Mouse (Mus musculus) testis, postnatal 10 days (tissue): ENCODE measurements at regions not wholly inside any gene's neighbourhood (a gene's known extent, or its start where the extent isn't known, plus 50 kb on each side); places are given as distances from the start of the nearest gene placed in this dataset.

Experiments
- DNase-seq: peaks from one replicate; pipeline ENCODE4 v3.0.0; 2021; ENCODE audit warnings: low spot score

DNA sequence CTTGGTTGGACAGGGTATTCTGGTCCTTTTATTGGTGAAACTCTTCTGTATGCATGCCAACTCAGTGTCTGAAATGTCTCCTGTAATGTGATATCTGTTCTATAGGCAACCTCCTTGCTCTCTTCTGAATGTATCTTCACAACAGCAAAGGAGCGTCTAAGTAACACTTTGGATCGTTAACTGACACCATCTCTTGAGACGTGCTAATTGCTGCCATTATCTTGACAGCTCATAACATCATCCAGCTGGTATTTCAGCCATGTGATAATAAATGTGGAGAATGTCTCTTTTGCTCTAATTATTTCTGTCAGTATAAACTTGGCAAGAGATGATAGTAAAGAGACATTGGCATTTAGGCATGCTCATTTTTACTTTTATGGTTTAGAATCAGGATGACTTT lies 68.8 kb upstream of the Col8a1 start:
- no peak for DNase-seq

DNA sequence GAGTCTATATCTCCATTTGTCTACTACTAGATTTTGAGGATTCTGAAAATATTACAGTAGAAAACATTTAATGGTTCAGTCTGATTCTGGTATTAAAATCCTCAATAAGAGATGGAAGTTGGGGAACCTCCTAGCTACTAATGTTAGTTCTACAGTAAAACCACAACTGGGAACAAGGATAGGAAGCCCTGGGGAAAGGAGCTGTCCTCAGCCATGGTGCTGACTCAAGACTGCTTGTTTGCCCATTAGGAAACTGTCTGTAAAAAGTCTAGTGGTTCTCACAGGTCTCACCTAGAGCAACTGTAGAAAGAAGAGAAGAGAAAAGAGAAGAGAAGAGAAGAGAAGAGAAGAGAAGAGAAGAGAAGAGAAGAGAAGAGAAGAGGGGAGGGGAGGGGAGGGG lies 90.9 kb upstream of the Col8a1 start:
- peak; percentile 46 for DNase-seq

DNA sequence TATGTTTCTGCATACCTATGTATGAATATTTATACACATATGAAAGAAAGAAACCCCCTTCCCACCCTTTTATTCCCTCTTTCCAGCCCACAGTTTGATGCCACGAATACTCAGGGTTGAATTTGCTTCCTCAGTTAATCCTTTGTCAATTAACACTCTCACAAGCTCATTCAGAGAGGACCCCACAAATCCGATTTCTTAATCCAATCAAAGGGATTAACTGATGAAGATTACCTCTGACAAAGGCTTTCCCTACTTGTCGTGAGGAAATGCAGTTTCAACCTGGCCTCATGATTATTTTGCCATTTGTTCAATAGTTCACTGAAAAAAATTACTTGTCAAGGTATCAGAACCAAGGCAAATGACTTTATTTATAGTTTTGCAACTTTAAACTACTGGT lies 91.8 kb upstream of the Col8a1 start:
- DNase-seq: no peak

DNA sequence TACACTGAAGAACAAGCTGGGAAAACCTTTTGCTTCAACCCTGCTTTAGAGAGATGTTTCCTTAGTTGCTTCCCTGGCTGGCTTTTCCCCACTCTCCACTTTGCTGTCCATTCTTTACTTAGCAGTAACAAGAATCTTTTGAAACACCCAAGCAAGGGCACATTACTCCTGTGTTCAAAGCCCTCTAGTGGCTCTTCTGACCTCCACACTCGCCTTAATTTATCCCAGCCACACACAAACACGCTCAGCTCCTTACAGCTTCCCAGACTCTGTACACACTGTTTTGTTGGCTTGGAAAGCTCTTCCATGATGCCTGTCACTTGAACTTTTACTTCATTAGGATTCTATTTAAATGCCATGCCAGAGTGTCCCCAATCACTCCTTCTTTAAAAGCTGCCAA lies 97.3 kb upstream of the Col8a1 start:
- no peak for DNase-seq

DNA sequence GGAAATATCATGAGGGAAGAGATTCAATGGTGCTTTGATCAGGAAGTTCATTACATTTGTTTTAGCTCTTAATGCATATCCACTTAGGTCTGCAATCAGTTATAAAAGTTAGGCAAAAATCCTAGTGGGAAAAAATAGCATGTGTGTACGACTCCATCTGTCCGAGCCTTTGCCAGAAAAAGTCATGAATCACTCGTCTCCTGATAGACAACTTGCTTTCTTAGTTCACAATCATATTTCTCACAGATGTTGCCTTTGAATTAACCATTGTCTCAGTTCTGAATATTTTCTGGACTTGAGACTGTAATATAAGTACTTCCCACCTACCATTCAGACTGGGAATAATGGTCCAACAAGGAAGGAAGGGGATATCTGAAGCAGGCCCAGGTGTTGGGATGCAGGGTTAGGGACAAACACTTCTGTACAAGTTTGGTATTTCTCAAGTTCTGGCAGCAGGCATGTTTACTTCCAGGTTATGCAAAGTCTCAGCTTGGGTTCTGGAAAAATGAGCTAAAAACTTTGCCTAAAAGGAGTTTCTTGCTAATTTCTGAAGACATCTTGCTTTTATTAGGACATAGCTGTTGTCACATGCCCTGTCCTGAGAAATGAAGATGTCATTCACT lies 98.4 kb upstream of the Col8a1 start:
- no peak for DNase-seq

DNA sequence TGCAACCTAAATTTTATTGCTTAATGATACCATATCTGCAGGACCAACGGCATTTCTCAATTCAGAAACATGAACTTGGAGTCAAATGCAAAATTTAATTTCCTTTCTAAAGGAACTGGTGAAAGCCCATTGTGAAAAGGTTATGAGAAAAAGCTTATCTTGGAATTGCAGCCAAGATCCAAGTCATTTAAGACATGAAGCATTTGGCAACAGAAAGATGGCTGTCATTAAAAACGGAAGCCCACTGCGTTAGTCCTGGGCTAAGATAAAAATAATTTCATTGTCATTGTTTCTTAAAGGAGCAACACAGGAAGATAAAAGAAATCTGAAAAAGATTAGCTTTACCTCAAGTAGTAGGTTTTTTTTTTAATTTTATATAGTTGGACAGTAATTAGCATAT lies 99.2 kb upstream of the Col8a1 start:
- no peak for DNase-seq

DNA sequence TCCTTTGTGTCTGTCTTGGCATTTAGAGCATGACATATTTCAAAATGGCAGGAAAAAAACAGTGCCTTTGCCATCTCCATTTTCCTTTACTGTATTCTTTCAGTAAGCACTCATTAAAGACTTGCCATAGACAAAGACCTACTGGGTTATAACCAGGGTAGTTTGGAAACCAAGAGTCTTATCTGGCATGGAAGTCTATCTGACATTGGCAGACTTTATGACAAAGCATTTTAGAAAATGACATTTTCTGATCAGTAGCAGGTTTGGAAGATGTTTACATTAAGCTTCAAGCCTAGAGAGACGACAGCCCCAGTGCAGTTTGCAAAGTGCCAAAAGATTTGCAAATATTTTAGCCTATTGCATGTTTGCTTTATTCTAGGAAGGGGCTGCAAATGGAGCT lies 102.5 kb upstream of the Col8a1 start:
- DNase-seq: no peak

DNA sequence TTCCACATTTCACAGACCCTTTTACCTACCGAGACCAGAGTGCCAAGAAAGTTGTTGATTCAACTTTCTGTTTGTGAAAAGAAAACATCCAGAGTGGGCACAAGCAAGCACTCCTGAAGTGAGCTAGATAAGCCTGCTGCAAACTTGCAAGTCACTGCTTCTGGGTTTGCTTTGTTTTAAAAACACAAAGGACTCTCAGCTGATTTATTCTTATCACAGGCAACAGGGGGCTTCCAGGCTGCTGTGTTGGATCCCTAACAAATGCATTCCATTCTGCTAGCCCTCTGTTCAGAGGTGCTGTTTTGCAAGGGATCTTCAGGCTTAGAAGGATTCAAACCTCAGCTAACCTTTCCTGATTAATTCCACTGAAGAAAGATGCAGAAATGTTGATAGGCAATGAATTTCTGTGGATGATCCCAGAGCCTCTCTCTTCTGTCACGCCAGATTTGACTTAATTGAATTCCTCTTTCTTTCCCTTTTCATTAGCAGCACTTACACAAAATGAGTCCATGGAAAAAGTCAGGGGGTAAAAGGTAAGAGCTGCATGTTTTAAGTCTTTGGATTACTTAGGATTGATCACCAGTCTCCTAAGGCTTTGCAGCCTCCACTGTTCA lies 103.7 kb upstream of the Col8a1 start:
- DNase-seq: no peak

DNA sequence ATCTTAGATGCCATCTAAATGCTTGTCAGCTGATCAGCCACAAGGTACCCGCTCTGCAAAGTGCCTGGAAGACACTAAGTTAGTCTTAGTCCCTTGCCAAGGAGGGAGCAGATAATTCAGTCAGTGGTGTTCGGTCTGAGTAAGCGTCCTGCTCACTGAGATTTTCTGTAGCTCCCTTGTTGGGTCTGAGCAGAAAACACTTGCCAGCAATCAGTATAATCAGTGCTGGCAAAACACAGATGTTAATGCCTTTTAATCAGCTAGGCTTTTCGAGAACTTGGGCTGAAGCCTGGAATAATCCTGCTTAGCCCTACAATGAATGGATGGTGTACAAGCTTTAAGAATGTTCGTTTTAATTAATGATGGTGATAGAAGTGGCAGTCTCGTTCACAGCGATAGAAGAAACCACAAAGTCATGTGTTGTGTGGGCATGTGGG lies 104.2 kb upstream of the Col8a1 start:
- no peak for DNase-seq

DNA sequence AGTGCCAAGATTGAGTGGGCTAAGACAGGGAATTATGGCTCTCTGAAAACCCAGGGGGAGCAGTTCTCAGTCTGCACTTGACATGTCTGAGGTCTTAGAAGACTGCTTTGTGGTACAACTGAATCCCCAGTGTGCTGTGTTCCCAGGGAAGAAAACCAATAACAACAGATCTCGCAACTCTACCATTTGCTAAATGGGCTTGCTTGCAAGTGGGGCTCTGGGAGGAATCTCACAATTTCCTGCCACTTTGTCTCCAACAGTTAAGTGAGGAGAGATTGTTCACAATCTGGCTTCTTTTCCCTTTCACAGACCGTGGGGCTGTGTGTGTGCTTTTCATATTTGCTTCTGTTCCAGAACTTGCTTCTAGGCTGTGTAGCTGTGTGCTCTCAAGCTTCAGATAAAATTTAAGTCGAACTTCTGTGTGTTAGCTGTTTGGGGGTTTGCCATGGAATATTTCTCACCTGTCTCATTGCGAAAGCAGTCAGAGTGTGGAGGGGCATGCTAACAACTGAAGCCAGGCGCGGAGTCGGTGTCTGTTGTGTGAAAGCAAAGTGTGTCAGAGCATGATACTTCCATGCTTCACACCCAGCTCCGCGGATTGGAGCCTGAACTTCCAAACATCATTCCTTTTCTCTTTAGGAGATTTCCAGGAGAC lies 108.8 kb upstream of the Col8a1 start:
- DNase-seq: no peak

DNA sequence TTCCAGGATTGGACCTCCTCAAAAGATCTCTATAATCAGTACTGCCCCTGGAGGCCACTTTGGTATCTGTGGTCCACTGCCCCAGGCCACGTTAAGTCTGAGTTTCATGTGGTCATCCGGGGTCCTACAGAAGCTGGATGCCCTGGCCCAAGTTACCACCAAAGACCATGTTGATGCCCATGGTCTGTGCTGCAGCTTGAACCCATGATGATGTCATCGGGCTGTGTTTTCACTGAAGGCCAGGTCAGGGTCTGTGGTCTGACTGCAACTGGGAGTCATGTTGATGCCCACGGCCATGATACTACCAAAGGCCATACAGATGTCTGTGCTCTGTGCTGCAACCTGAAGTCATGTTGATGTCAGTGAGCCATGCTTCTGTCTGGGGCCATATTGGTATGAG lies 122.3 kb upstream of the Col8a1 start:
- no peak for DNase-seq

DNA sequence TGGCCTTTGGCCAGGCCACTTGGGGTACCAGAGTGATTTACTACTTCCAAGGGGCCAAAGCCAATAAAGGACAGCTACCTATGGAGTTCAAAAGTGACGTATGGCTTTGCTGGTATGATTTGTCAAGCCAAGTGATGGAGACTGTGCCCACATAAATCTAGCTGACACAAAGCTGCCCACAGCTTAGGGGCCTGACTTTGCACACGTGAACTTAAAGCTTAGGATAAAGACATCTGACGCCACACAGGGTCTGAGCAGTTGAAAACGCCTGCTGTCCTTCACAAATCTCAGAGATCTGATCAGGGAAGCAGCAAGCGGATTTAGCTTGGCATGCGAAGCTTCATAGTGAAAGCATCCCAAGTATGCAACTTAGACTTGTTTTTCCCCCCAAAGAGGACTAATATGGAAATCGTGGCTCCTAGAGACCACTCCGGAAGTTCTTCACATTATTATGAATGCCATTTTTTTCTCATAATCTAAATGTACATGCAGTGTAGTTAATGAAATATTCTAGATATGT lies 127.1 kb upstream of the Col8a1 start:
- DNase-seq: no peak

DNA sequence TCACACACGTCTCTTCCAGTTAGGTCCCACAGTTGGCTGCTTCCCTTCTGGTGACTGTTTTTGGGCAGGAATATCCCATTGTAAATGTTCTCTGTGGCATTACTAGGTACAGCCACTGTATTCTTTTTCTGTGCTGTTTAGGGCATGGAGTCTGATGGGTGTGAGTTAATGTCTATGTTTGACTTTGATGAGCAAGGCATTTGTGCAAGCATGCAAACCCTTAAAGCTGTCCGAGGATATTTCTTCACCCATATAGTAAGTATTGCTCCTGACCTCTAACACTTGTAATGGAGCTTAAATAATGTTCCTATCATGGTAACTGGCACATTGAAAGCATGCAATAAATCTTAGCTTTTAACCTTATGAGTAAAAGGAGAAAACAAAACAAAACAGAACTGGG lies 133.6 kb upstream of the Col8a1 start:
- no peak for DNase-seq

DNA sequence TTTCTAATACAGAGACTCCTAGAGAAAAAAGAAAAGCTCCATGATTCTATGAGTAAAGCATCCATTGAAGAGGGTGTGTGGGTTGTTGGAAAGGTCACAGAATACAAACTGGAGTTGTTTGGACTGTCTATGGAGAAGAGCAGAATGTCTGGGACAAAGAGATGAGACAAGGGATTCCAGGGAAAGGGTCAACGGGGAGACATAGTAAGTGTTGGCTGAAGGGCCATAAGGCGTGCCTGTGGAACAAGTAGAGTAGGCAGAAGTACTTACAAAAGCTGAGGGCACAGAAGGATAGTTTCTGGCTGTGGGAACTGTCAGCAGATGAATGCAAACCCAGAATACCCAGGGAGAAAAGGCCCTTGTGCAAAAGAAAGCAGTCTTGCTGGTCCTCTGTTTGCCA lies 134.0 kb upstream of the Col8a1 start:
- DNase-seq: no peak

DNA sequence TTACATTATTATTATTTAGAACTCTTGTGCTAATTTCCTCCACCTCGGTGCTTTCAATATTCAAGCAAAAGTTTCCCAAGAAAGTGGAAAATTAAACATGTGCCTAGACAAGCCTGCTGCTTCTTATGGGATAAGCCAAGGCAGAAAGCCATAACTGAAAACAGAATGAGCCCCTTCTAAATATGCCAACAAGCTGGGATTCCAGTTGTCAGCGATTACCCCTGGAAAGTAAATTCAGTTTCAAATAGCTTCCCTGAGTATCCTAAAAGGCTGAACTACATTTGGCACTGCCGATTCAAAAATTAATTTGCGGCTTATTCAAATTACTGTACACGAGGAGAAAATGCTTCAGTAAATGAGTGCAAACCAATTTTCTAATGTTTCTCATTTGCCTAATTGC lies 135.6 kb upstream of the Col8a1 start:
- no peak for DNase-seq

DNA sequence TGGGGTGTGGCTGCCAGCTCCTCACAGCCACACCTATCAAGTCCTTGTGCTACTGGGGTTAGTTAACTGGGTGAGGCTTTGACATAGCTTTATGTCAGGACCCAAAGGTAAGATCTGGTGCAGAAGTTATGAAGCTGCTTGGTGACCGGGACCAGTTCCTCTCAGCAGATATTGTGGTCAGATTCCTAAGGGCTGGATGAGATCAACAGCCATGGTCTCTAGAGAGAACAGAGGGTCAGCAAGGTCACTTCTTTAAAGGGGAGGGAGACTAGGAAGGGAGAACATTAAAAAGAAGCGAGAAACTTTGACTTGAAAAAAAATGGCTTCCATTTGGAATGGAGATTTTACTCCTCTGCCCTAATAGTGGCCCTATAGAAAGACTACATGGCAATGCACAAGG lies 138.6 kb upstream of the Col8a1 start:
- no peak for DNase-seq

DNA sequence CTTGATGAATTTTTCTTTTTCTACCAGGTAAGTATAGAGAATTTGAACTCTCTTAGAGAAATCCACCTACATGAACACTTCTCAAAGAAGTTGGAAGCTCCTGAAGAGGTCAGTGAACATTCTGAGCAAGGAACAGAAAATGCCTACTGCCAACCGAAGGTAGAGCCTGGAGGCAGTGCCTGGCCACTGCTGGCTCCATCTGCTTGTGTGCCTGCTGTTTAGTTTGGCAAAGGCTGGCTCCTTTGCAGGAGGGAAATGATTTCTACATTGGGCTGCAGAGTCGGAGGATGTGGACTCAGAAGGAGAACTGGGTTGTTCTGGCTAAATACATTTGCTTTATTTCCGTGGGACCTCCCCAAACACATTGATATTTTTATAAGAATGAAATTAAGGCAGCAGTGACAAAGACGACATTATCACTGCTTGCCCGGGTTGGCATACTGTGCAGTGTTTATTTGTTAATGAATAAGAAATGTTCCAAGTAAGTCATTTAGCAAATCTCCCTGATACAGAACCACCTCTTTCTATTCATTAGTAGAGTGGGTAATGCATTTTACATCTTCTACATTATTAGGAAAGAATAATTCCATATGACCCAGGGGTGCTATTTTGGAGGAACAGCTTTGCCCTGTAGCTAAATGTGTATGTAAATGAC lies 139.3 kb upstream of the Col8a1 start:
- DNase-seq: no peak

DNA sequence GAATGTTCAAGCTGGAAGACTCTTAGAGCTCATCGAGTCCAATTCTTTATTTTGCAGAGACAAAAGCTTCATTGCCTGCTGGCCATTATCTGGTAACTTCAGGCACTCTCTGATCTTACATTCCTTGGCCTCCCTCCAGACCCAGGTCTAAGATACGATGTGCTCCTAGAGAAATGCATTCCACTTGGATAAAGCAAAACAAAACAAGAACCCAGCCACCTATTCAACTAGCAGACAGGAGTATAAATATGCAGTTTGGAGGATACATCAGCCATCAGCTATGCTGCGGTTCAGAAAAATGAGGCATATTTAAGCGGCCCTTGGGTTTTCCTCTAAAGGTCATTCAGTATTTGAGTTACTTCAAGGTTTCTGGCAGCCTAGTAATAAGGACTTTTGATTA lies 146.5 kb upstream of the Col8a1 start:
- DNase-seq: peak; percentile 46

DNA sequence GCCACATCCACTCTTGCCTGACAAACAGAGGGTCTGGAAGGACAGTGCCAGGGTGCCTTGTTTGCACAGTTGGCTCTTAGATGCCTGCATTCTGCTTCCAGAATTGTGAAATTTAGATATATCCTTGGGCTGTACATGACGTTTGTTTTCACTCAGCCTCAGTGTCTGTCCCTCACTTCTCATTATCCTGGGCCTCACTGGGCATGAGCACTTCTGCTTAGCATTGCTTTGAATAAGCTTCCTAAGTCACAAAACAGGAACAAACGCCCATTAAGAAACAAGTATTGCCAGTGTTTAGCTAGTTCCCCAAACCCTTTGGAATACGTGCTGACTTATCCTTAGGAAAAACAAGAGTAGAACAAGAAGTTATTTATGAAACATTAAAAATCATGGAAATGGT lies 148.0 kb upstream of the Col8a1 start:
- DNase-seq: no peak

DNA sequence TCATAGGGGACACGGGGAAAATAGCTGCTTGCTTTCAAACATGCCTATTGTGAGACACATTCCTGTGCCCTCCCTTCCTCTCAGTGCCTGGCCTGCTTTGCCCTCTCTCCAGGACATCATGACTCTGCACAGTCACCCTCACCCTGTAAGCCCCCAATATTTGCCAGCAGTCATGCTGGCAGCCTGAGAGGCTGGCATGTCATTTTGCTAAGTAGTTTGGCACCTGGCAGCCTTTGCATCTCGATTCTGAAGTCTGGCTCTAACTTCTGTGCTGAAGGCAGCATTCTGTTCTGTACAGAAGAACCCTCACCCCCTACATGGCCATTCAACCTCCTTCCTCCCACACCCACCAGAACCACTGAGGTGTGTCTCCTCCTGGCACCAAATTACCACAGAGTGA lies 157.5 kb upstream of the Col8a1 start:
- no peak for DNase-seq

DNA sequence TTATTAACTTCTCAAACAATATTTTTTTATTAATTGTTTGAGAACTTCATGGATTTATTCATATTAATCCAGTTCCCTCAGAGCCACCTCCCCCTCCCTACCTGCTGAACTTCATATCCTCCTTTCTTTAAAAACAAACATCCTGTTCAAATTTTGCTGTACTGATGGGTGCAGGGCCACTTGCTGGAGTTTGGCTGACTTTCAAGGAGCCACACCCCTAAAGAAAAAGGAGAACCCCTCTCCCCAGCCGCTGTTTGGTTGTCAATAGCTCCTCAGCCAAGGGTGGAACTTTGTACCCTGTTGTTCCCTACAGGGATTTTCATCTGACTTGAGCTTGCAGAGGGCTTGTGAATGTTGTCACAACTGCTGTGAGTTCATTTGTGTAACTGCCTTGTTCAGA lies 160.0 kb upstream of the Col8a1 start:
- DNase-seq: no peak

DNA sequence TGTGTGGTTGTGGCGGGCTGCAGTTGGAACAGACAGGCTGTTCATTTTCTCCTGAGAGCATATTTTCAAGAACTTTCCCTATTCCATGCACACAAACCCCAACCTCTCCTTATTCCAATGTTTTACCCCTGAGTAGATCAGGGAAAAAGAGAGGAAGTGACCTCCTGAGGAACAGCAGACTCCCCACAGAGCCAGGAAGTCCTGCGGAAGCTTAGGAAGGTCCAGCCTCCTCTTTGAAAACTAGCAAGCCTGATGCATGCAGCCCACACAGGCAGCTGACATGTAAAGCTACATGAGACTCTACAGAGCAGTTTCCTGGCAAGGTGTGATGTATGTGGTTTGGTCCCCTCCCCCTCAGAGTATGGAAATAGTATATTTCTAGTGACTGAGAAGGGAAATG lies 160.9 kb upstream of the Col8a1 start:
- no peak for DNase-seq

DNA sequence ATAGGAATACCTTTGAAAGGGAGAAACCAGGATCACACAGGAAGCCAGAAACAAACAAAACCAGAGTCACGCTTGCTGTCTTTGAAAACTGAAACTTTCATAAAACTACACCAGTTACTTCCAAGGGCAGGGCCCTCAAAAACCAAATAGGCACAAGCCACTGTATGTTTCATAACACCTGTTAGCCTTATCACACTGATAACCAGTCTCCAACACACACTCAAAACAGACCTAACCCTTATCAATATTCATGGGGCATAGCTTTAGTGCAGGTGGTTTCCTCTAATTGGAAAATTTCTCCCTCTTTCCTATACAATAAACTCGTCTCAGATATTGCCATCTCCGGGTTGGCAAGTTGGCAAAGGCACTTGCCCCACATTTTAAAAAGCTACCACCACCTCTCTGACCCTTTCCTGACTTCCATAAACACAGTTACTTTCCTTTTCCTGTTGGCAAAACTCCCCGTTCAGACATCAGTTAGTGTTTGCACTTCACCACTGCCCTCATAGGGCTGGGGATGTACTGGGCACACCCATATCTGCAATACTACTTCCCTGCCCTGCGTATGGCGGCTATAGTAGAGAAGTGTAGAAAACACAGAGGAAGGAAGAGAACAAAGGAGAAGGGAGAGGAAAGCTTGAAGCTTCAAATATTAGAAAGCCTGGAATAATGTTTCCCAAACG lies 169.1 kb upstream of the Col8a1 start:
- DNase-seq: no peak
